Mouse (Mus musculus): ENCODE measurements around the gene Trio.

- TF ChIP-seq CTCF (IDR thresholded peaks at IDR 0.05; ENCODE audit: borderline replicate concordance, insufficient read depth, low read depth, low read length): no peak
- no peak for TF ChIP-seq POLR2A (IDR thresholded peaks at IDR 0.05; ENCODE audit: borderline replicate concordance, insufficient read depth, low read length)
Measured at GRCm38 (mm10) chr15:27851312-27851711, 174.3 kb downstream of the Trio start.
